Mouse (Mus musculus): ENCODE measurements around the gene Draxin. TPM values are rescaled to one million over a fixed set of nuclear protein-coding genes. Genes with fewer than 3 reads are reported as not detected.

Draxin gene
- polyA plus RNA-seq, 1 experiment = 0.23 TPM

DNA sequence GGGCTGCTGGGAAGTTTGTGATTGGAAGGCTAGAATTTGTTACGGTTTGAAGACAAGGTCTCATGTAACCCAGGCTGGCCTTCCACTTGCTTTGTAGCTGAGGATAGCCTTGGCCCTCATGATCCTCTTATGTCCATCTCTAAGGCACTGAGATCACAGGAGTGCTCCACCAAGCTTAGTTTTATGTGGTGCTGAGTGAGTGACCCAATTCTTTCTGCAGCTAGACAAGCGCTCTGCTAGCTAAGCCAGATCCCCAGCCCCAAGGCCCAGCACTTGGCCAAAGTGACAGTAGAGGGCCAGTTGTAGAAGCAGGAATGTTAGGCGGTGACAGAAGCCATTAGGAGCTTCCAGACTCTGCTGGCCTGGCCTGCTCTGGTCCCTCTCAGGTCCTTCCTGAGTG lies 26.4 kb downstream of the Draxin start:
- TF ChIP-seq CTCF (IDR thresholded peaks at IDR 0.05; ENCODE audit: borderline replicate concordance, insufficient read depth, low read length) = no peak
- no peaks in the 10 kb centered on the region for H3K4me1 ChIP-seq (ENCODE audit: control insufficient read depth, insufficient read depth, low read length)
- H3K27ac ChIP-seq (ENCODE audit: insufficient read depth, low read length) = no peak overlapping the region
- H3K4me3 ChIP-seq (ENCODE audit: insufficient read depth, low read length) = no peak overlapping the region

DNA sequence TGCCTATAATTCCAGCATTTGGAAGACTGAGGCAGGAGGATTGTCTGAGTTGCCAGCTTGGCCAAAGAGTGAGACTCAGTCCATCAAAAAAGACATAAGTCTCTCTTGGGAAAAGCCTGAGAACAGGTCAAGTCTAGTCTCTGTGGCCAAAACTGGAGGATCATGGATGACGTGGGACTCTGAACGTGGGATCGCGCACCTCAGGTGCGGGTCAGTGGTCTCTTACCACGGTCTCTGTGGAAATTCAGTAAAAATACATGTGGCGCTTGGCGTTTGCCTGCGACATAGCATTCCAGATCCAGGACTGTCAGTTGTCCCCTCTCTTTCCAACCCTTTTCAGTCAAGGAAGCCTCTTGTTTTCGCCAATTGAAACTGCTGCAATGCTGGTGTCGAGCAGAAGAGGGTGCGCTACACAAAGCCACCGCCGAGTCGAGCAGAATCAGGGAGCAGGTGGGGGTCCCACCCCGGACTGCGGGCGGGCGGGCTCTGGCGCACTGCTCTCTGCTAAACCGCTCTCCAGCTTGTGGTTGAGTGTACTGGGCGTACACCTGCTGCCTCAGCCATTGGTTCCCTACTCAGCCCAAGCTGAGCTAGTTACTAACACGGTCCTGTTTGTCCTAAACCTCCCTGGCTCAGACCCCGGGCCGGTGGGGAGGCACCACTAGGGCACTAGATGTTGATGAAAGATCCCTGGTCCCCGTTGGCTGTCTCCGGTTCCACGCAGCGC lies 28.5 kb downstream of the Draxin start:
- Histone ChIP-seq H3K4me1 (ENCODE audit: control insufficient read depth, insufficient read depth, low read length) (no peaks in the 10 kb centered on the region), H3K27ac (ENCODE audit: insufficient read depth, low read length) (no peak overlapping the region), H3K4me3 (ENCODE audit: insufficient read depth, low read length) (no peak overlapping the region)
- TF ChIP-seq POLR2A (IDR thresholded peaks at IDR 0.05; ENCODE audit: low read depth, low read length) (no peak), CTCF (IDR thresholded peaks at IDR 0.05; ENCODE audit: borderline replicate concordance, insufficient read depth, low read length) (peak; percentile 37; the same call in 1 of the 2 replicates)

DNA sequence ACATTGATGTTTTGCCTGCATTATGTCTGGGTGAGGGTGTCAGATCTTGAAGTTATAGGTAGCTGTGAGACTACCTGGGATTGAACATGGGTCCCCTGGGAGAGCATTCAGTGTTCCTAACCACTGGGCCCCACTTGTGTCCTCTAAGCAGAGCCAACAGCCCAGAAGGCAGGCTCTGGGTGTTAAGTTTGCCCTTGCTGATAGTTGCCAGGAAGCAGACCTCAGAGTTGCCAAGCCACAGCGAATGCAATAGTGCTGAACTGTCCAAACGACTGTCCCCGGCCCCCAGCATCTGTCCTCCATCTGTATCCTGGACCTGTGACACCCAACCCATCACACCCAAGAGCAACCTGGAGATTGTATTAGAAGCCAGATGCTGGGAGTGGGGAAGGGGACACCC lies 31.8 kb downstream of the Draxin start:
- H3K27ac ChIP-seq (ENCODE audit: insufficient read depth, low read length) = no peak overlapping the region

DNA sequence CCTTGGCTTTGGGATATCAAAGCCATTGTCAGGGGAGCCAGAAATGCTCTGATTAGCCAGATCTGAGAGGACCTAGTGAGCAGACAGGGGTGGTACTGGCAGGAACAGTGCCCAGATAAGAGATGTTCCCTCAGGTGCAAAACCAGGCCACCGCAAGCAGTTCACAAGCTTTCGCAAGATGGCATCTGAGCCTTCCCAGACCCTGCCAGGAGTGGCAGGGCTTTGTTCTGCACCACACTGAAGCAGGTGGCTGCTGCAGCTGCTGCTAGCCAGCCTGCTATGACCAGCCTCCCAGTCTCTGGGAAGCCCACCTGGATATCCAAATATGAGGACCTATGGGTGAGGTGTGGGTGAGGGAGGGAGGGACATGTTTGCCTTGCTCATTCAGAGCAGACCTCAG lies 32.6 kb downstream of the Draxin start:
- Histone ChIP-seq H3K4me1 (ENCODE audit: control insufficient read depth, insufficient read depth, low read length) (no peaks in the 10 kb centered on the region), H3K4me3 (ENCODE audit: insufficient read depth, low read length) (no peak overlapping the region), H3K27ac (ENCODE audit: insufficient read depth, low read length) (no peak overlapping the region)
- TF ChIP-seq POLR2A (IDR thresholded peaks at IDR 0.05; ENCODE audit: low read depth, low read length) = no peak
- no peak for TF ChIP-seq CTCF (IDR thresholded peaks at IDR 0.05; ENCODE audit: borderline replicate concordance, insufficient read depth, low read length)

More for the DNA sequence above, 31.8 kb downstream of the Draxin start:
- no peaks in the 10 kb centered on the region for H3K4me1 ChIP-seq (ENCODE audit: control insufficient read depth, insufficient read depth, low read length)
- TF ChIP-seq POLR2A (IDR thresholded peaks at IDR 0.05; ENCODE audit: low read depth, low read length) = no peak
- no peak for TF ChIP-seq CTCF (IDR thresholded peaks at IDR 0.05; ENCODE audit: borderline replicate concordance, insufficient read depth, low read length)
- H3K4me3 ChIP-seq (ENCODE audit: insufficient read depth, low read length) = no peak overlapping the region

DNA sequence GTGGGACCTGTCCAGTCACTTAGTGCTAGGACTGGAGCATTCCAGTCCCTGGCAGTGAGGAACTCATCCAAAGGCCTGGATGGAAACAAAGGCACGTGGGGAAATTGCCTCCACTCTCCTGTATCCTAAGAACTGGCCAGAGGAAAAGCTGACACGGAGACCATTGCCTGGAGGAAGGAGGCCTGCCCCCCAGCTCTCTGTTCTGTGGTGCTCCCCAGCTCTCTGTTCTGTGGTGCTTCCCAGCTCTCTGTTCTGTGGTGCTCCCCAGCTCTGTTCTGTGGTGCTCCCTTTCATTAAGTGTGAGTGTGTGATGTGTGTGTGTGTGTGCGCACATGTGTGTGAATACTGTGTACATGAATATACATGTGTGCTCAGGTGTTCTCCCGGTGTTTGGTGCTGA lies 35.4 kb downstream of the Draxin start:
- no peak overlapping the region for H3K4me3 ChIP-seq (ENCODE audit: insufficient read depth, low read length)
- no peaks in the 10 kb centered on the region for H3K4me1 ChIP-seq (ENCODE audit: control insufficient read depth, insufficient read depth, low read length)
- TF ChIP-seq POLR2A (IDR thresholded peaks at IDR 0.05; ENCODE audit: low read depth, low read length) = no peak
- TF ChIP-seq CTCF (IDR thresholded peaks at IDR 0.05; ENCODE audit: borderline replicate concordance, insufficient read depth, low read length) = no peak
- H3K27ac ChIP-seq (ENCODE audit: insufficient read depth, low read length) = no peak overlapping the region

DNA sequence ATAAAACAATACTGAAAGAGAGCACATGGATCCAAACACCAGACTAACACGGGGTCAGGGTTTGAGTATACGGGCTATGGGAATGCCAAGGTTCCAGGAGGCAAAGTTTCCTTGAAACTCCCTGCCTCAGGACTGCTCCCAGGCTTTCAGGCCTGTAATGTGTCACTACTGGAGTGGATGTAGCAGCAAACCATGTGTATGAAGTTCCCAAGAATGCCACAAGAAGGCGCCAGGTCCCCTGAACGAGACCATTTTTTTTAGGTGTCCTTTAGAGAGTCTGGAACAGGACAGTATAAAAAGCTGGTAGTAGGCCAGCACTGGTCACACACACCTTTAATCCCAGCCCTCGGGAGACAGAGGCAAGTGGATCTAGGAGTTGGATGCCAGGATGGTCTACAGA lies 36.3 kb downstream of the Draxin start:
- H3K4me3 ChIP-seq (ENCODE audit: insufficient read depth, low read length) = no peak overlapping the region
- no peak overlapping the region for H3K27ac ChIP-seq (ENCODE audit: insufficient read depth, low read length)
- TF ChIP-seq CTCF (IDR thresholded peaks at IDR 0.05; ENCODE audit: borderline replicate concordance, insufficient read depth, low read length) = no peak
- TF ChIP-seq POLR2A (IDR thresholded peaks at IDR 0.05; ENCODE audit: low read depth, low read length) = no peak
- H3K4me1 ChIP-seq (ENCODE audit: control insufficient read depth, insufficient read depth, low read length) = no peaks in the 10 kb centered on the region

DNA sequence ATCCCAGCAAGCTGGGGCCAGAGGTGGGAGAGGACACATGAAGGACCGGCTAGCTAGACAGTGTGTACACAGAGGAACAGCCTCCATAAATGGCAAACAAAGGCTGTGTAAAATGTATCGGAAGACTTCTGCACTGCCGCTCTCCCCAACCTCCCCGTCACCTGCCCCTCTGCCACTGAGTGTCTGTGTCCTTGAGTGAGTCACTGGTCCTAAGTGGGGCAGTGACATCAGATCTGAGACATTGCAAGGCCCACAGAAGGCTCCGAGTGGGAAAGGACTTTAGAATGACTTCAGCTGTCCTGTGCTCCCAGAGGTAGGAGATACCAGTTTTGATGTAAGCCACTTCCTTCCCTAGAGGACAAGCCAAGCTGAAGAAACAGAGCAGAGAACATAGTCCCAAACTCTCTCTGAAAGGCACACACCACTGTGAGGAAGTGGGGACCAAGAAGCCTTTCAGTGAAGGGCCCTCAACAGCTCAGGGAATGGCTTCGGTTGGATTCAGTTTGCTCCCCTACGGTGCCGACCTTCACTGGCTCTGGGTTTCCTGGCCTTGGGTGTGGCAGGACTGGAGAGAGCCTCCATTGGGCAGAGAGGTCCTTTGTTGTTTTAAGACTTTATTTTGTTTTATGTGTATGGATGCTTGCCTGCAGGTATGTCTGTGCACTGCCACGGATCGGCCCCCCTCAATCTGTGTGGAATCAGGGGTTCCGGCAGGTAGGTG lies 37.8 kb downstream of the Draxin start:
- Histone ChIP-seq H3K4me3 (ENCODE audit: insufficient read depth, low read length) (no peak overlapping the region), H3K27ac (ENCODE audit: insufficient read depth, low read length) (no peak overlapping the region), H3K4me1 (ENCODE audit: control insufficient read depth, insufficient read depth, low read length) (no peaks in the 10 kb centered on the region)
- TF ChIP-seq POLR2A (IDR thresholded peaks at IDR 0.05; ENCODE audit: low read depth, low read length) (no peak), CTCF (IDR thresholded peaks at IDR 0.05; ENCODE audit: borderline replicate concordance, insufficient read depth, low read length) (no peak)

DNA sequence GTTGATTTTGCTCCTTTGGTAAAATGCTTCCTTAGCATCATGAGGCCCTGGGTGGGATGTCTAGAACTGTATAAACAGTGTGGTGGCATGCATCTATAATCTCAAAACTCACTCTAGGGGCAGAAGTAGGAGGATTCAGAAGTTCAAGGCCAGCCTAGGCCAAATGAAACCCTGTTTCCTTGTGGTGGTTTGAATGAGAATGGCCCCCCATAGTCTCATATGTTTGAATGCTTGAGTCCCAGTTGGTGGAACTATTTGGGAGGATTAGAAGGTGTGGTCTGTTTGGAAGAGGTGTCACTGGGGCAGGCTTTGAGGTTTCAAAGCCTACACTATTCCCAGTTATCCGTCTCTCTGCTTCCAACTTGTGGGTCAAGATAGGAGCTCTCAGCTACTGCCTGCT lies 39.3 kb downstream of the Draxin start:
- H3K4me1 ChIP-seq (ENCODE audit: control insufficient read depth, insufficient read depth, low read length) = 0 out of 2 replicates have a peak, but pooled peaks cover 2% of the 10 kb centered on the region
- H3K27ac ChIP-seq (ENCODE audit: insufficient read depth, low read length) = no peak overlapping the region
- no peak overlapping the region for H3K4me3 ChIP-seq (ENCODE audit: insufficient read depth, low read length)
- TF ChIP-seq POLR2A (IDR thresholded peaks at IDR 0.05; ENCODE audit: low read depth, low read length) (no peak), CTCF (IDR thresholded peaks at IDR 0.05; ENCODE audit: borderline replicate concordance, insufficient read depth, low read length) (no peak)

DNA sequence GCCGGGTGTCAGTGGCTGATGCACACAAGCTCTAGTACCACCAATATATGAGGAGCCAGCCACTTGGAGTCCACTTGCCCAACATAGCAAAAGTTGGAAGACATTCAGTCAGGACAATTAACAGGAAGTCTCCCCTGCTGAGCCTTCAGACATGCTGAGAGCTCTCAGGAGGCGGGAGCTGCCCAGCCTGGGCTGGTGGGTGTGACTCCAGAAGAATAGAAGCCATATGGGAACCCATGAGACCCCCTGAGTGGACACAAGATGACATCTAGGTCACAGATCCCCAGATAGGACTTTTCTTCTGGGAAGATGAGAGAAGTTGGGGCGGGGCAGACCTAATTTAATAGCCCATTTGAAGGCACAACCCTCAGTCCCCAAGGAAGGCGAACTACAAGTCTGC lies 41.3 kb downstream of the Draxin start:
- no peak overlapping the region for H3K4me3 ChIP-seq (ENCODE audit: insufficient read depth, low read length)
- no peak for TF ChIP-seq CTCF (IDR thresholded peaks at IDR 0.05; ENCODE audit: borderline replicate concordance, insufficient read depth, low read length)
- TF ChIP-seq POLR2A (IDR thresholded peaks at IDR 0.05; ENCODE audit: low read depth, low read length) = no peak
- no peak overlapping the region for H3K27ac ChIP-seq (ENCODE audit: insufficient read depth, low read length)
- H3K4me1 ChIP-seq (ENCODE audit: control insufficient read depth, insufficient read depth, low read length) = 0 out of 2 replicates have a peak, but pooled peaks cover 2% of the 10 kb centered on the region

DNA sequence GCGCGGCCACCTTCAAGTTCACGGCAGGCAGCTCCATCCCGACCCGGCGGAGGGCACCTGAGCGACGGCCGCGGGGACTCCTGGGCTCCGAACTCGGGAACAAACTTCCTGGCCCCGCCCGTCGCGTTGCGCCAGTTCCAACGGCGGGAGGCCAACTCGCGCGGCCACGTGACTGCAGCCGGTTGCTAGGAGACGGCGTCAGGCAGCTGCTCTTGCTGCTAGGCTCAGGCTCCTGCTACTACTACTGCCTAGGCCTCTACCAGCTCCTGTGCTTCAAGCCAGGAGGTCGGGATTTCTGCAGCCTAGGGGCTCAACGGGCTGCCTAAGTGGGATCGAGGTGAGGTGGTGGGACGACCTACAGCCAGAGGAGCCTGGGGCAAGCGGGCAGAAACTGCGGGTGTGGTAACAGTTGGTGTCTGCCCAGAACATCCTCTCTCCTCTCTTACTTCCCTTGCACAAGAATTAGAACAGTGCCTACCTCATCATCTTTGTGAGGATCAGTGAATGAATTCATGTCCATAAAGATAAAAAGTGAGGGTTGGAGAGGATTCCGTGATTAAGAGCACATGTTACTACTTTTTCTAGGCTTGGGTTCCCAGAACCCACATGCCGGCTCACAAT lies 42.5 kb downstream of the Draxin start, which contains the start of gene Agtrap:
TSS of gene Agtrap (minus strand) at position 125 of the 621 bp plus-strand sequence.
- Histone ChIP-seq H3K4me1 (ENCODE audit: control insufficient read depth, insufficient read depth, low read length) (0 out of 2 replicates have a peak, but pooled peaks cover 2% of the 10 kb centered on the region), H3K27ac (ENCODE audit: insufficient read depth, low read length) (0 out of 2 replicates have a peak within 1 kb of the TSS, but pooled peaks have one; percentile 0), H3K4me3 (ENCODE audit: insufficient read depth, low read length) (peak within 1 kb of the TSS; percentile 56)
- TF ChIP-seq POLR2A (IDR thresholded peaks at IDR 0.05; ENCODE audit: low read depth, low read length) (peak; percentile 54; the same call in 1 of the 2 replicates), CTCF (IDR thresholded peaks at IDR 0.05; ENCODE audit: borderline replicate concordance, insufficient read depth, low read length) (no peak)

Measured in embryonic fibroblast, embryonic 13.5 days (primary cell).